9 mouse cellular contexts compared by ENCODE assay signal in the genomic region with DNA sequence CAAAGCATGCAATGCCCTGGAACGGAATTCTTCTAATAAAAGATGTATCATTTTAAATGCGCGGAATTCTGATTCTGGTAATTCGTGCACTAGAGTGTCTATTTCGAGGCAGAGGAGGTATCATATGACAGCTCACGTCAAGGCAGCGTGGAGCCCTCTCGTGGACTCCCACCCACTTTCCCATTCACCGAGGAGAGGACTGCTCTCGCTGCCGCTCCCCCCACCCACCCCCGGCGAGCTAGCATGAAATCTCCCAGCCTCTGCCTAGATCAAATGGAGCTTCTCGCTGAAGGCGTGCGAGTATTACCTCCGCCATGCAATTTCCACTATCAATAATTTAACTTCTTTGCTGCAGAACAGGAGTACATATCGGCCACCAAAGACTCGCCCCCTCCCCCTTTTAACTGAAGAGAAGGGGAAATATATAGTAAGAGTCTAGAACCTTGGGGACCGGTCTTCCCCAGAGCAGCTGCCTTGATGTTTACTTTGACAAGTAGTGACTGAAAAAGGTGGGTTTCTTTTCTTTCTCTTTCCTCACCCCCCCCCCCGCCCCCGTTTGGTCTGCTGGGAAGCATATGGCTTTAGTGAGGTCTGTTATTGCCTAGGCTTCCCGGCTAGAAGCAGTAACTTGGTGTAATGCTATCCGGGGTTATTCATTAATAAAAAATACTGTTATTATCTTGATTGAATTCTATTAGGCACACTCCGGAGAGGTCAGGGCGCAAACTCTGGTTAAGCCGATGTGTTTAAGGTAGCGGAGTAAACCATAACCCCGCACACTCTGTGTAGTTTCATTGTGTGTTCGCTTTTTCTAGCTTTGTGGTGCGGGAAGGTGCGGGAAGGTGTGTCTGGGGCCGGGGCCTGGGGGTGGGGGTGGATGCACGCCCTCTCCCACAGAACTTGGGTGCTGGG. TPM values are rescaled to one million over a fixed set of nuclear protein-coding genes. Genes with fewer than 3 reads are reported as not detected.
DNase-seq lines count a peak whose midpoint lies in the region; ATAC-seq and TF ChIP-seq lines count a peak whose summit lies in the region.
"Had no signal": no experiment of that assay in that cellular context is flagged by ENCODE, and none has a peak within 500 bp of the region (broad histone marks: within the 10 kb centered on the region; RNA-seq: fewer than 3 reads in every experiment).

No protein-coding gene starts in this region.

- H3K4me1 ChIP-seq in hindbrain, embryonic 15.5 days (replicated peaks), result peaks cover 30% of the 10 kb centered on the region
- H3K4me1 ChIP-seq in liver, embryonic 14.5 days (replicated peaks; ENCODE audit: control insufficient read depth in 2 of 2, insufficient read depth in 2 of 2, low read length in 1 of 2), result no peaks in the 10 kb centered on the region
- H3K4me1 ChIP-seq in thymus, adult 2 months (replicated peaks; ENCODE audit: control insufficient read depth, insufficient read depth, low read length), result no peaks in the 10 kb centered on the region

- H3K4me3 ChIP-seq in hindbrain, embryonic 15.5 days, result peak overlapping the region; percentile 58
- H3K4me3 ChIP-seq in liver, embryonic 14.5 days (ENCODE audit: insufficient read depth in 1 of 2, low read depth in 2 of 2, low read length in 2 of 2), result no peak overlapping the region; a peak in 1 of 4 replicates
- no peak overlapping the region for H3K4me3 ChIP-seq in thymus, adult 2 months (ENCODE audit: control insufficient read depth, insufficient read depth, low read length)

- no peak for TF ChIP-seq EP300 in liver, embryonic 14.5 days (IDR thresholded peaks at IDR 0.05; ENCODE audit: low read depth)

- H3K9ac ChIP-seq in hindbrain, embryonic 15.5 days, result peak overlapping the region; percentile 45
- no peak overlapping the region for H3K9ac ChIP-seq in liver, embryonic 14.5 days (replicated peaks)

- H3K4me2 ChIP-seq in hindbrain, embryonic 15.5 days, result peak overlapping the region; percentile 89
- peak overlapping the region; percentile 43 for H3K4me2 ChIP-seq in liver, embryonic 14.5 days (ENCODE audit: low read depth)

- no peaks in the 10 kb centered on the region for H3K9me3 ChIP-seq in hindbrain, embryonic 15.5 days
- no peaks in the 10 kb centered on the region for H3K9me3 ChIP-seq in liver, embryonic 14.5 days (ENCODE audit: control insufficient read depth, low read length)

- H3K27ac ChIP-seq in hindbrain, embryonic 15.5 days (replicated peaks), result peak overlapping the region; percentile 39; the same call in 1 of the 2 replicates
- H3K27ac ChIP-seq in liver, embryonic 14.5 days, result no peak overlapping the region
- H3K27ac ChIP-seq in thymus, adult 2 months (ENCODE audit: control insufficient read depth, insufficient read depth, low read length), result no peak overlapping the region
- H3K27ac ChIP-seq: macrophage had no signal

- H3K27me3 ChIP-seq in hindbrain, embryonic 15.5 days, result 0 out of 2 replicates have a peak, but pooled peaks cover 6% of the 10 kb centered on the region
- H3K27me3 ChIP-seq in liver, embryonic 14.5 days (ENCODE audit: control insufficient read depth, insufficient read depth, low read length), result peaks cover 23% of the 10 kb centered on the region
- H3K27me3 ChIP-seq in thymus, adult 2 months (ENCODE audit: control insufficient read depth, insufficient read depth, low read length), result no peaks in the 10 kb centered on the region; the same call in 1 of the 2 replicates

- WGBS in hindbrain, embryonic 15.5 days, result 2% methylated on average over 34 of the region's 34 CpGs
- WGBS in liver, embryonic 14.5 days (ENCODE audit: insufficient replicate concordance), result 5% methylated on average over 34 of the region's 34 CpGs
- 12% methylated on average over 34 of the region's 34 CpGs for WGBS in thymus, adult 2 months

- DNase-seq in layer of hippocampus, adult 11-12 months (ENCODE audit: low spot score), result peak; percentile 40
- no peak for DNase-seq in layer of hippocampus, adult 9-10 months (ENCODE audit: low spot score)
- peak; percentile 57 to 58 for DNase-seq in cerebellum, postnatal 36 days
- DNase-seq in liver, embryonic 14.5 days (ENCODE audit: low read depth in 3 of 3, low spot score in 3 of 3), result no peak
- peak; percentile 37 for DNase-seq in right cerebral cortex, postnatal 4 days
- DNase-seq in thymus, adult 2 months, result no peak
- no peak for DNase-seq in spleen, adult 18-20 months

- peak; percentile 61 for ATAC-seq in hindbrain, embryonic 15.5 days (ENCODE audit: low FRiP score, low read depth)
- ATAC-seq in liver, embryonic 14.5 days (ENCODE audit: insufficient read depth), result no peak

- H3K36me3 ChIP-seq in hindbrain, embryonic 15.5 days, result no peaks in the 10 kb centered on the region
- H3K36me3 ChIP-seq in liver, embryonic 14.5 days (replicated peaks; ENCODE audit: control insufficient read depth, insufficient read depth, low read depth), result no peaks in the 10 kb centered on the region
- H3K36me3 ChIP-seq in thymus, adult 2 months (ENCODE audit: control insufficient read depth, insufficient read depth, low read length), result no peaks in the 10 kb centered on the region

- TF ChIP-seq CTCF in liver, embryonic 14.5 days (IDR thresholded peaks at IDR 0.05; ENCODE audit: low read depth), result no peak
- TF ChIP-seq CTCF in thymus, adult 2 months (IDR thresholded peaks at IDR 0.05; ENCODE audit: borderline replicate concordance, control insufficient read depth, extremely low read depth, insufficient read depth, low read length, poor library complexity), result no peak

- TF ChIP-seq POLR2A in thymus, adult 2 months (IDR thresholded peaks at IDR 0.05; ENCODE audit: control insufficient read depth, extremely low read depth, insufficient read depth, low read length, poor library complexity), result no peak

RNA-seq across cellular contexts. Expression of gene Bdnf, which starts 18.0 kb away (rescaled TPM):
- 5.1 and 5.3 TPM in 2 replicates for polyA plus RNA-seq in hindbrain, embryonic 15.5 days (2015; fragmentation: Nextera tagmentation; extraction: Ambion mirVana)
- polyA plus RNA-seq in liver, embryonic 14.5 days (2012; rRNA removed), result 0.02 and 0.04 TPM in 2 replicates
- polyA plus RNA-seq in liver, embryonic 14.5 days (2014; fragmentation: Nextera tagmentation; extraction: Ambion mirVana), result 0.04 and 0.06 TPM in 2 replicates
- 0.17 and 0.24 TPM in 2 replicates for polyA plus RNA-seq in thymus, adult 2 months (2012; rRNA removed)
- polyA plus RNA-seq: macrophage had no signal

Comparison
In these comparisons a context has a peak if more than half of its experiments do, and no peak if none do; other contexts are left out.
1. DNase-seq: peak in layer of hippocampus, adult 11-12 months (single experiment), cerebellum, postnatal 36 days (2 of 2) and right cerebral cortex, postnatal 4 days (single experiment); none in layer of hippocampus, adult 9-10 months (single experiment), liver, embryonic 14.5 days (0 of 3), thymus, adult 2 months (single experiment) and spleen, adult 18-20 months (0 of 2).